Mouse (Mus musculus) left cerebral cortex, adult 8-10 months (tissue): ENCODE data around the gene Syce2. TPM values are rescaled to one million over a fixed set of nuclear protein-coding genes. Genes with fewer than 3 reads are reported as not detected.

ENCODE experiments used
- DNase-seq, 2 experiments: peaks; one replicate each; pipeline ENCODE4 v3.0.0; 2022; ENCODE audit warnings: low spot score in 2 of 2
- microRNA-seq, 2 experiments: library from miRNA; unstranded; fragments of <30 nt; microRNA quantifications; one replicate each; pipeline ENCODE4 v1.2.0; 2022
- total RNA-seq, 4 experiments: library from RNA; stranded (reverse); gene quantifications; 2 replicates each; pipeline ENCODE4 v1.2.4; 2022

Gene Syce2
- total RNA-seq, 4 experiments from 2014 or later = 6.3 to 8.0 (median 6.8) TPM

- no peak for DNase-seq
These were observed 55.6 kb downstream of the Syce2 start for GRCm38 (mm10) chr8:84927513-84927912.

- DNase-seq = no peak
These were observed 56.8 kb downstream of the Syce2 start for GRCm38 (mm10) chr8:84928456-84929306.

GRCm38 (mm10) chr8:84930582-84930981, 58.7 kb downstream of the Syce2 start:
- no peak for DNase-seq

GRCm38 (mm10) chr8:84933767-84934559, 62.1 kb downstream of the Syce2 start:
- peak in 1 of 2 experiments; percentile 68 for DNase-seq

- peak in 1 of 2 experiments; percentile 55 for DNase-seq
These were observed 62.9 kb downstream of the Syce2 start for GRCm38 (mm10) chr8:84934860-84935259.

GRCm38 (mm10) chr8:84935489-84935888, 63.6 kb downstream of the Syce2 start:
- no peak for DNase-seq

GRCm38 (mm10) chr8:84936041-84936961, 64.4 kb downstream of the Syce2 start:
- DNase-seq = no peak

- DNase-seq = peak in 1 of 2 experiments; percentile 50
These were observed 65.1 kb downstream of the Syce2 start, which contains the start of gene Mast1 for GRCm38 (mm10) chr8:84936962-84937546. TSS of gene Mast1 (minus strand) at chr8:84937359.

Small RNA genes within 50 kb of the gene (microRNA-seq; reads per million reads assigned to microRNA genes)
- gene Gm24197 (0 to 0.22 reads per million in 2 experiments), gene Mir7069 (7.9 to 17.7 reads per million in 2 experiments)

Other genes starting within 250 kb of the Syce2 start
- 10 to 100 TPM in 2 of 4 experiments, 1 to 10 TPM in 2; 5.9 to 15.8 (median 8.9) TPM for gene Ier2, start 209.3 kb upstream of the Syce2 start, total RNA-seq
- 100 to 1,000 TPM; 101 to 105 (median 103) TPM for gene Trmt1, start 185.8 kb upstream of the Syce2 start, total RNA-seq
- gene Nacc1, start 184.2 kb upstream of the Syce2 start, total RNA-seq = 10 to 100 TPM; 88.5 to 97.6 (median 93.9) TPM
- gene Lyl1, start 170.7 kb upstream of the Syce2 start, total RNA-seq = 1 to 10 TPM; 2.2 to 4.5 (median 3.4) TPM
- gene G430095P16Rik, start 149.1 kb upstream of the Syce2 start, total RNA-seq = under 1 TPM in 1 of 4 experiments, not detected in 3; 0.55 TPM
- gene Nfix, start 71.8 kb upstream of the Syce2 start, total RNA-seq = 100 to 1,000 TPM; 352 to 438 (median 370) TPM
- gene Dand5, start 49.3 kb upstream of the Syce2 start, total RNA-seq = 1 to 10 TPM; 8.4 to 9.7 (median 8.9) TPM
- 10 to 100 TPM; 23.3 to 28.4 (median 24.7) TPM for gene Gadd45gip1, start 40.6 kb upstream of the Syce2 start, total RNA-seq
- 10 to 100 TPM; 72.4 to 90.1 (median 79.4) TPM for gene Rad23a, start 31.4 kb upstream of the Syce2 start, total RNA-seq
- gene Calr, start 25.2 kb upstream of the Syce2 start, total RNA-seq = 100 to 1,000 TPM; 333 to 426 (median 383) TPM
- gene Farsa, start 15.1 kb upstream of the Syce2 start, total RNA-seq = 10 to 100 TPM; 39.6 to 48.5 (median 43.7) TPM
- 10 to 100 TPM; 29.8 to 43.0 (median 36.5) TPM for gene Gcdh, start 21.8 kb downstream of the Syce2 start, total RNA-seq
- not detected for gene Klf1, start 29.8 kb downstream of the Syce2 start, total RNA-seq
- 10 to 100 TPM in 1 of 4 experiments, 1 to 10 TPM in 3; 5.0 to 12.2 (median 7.1) TPM for gene Dnase2a, start 36.4 kb downstream of the Syce2 start, total RNA-seq
- 10 to 100 TPM; 69.1 to 76.7 (median 74.1) TPM for gene Mast1, start 65.2 kb downstream of the Syce2 start, total RNA-seq
- gene Rtbdn, start 74.9 kb downstream of the Syce2 start, total RNA-seq = 1 to 10 TPM; 1.2 to 1.5 (median 1.3) TPM
- 1 to 10 TPM in 1 of 4 experiments, not detected in 3; 1.8 TPM for gene Gm49661, start 97.3 kb downstream of the Syce2 start, total RNA-seq
- 100 to 1,000 TPM; 328 to 384 (median 347) TPM for gene Prdx2, start 97.5 kb downstream of the Syce2 start, total RNA-seq
- gene Rnaseh2a, start 97.7 kb downstream of the Syce2 start, total RNA-seq = 10 to 100 TPM; 45.9 to 60.0 (median 49.6) TPM
- 10 to 100 TPM; 39.3 to 88.9 (median 65.7) TPM for gene Junb, start 106.6 kb downstream of the Syce2 start, total RNA-seq
- gene Hook2, start 118.5 kb downstream of the Syce2 start, total RNA-seq = 10 to 100 TPM in 2 of 4 experiments, 1 to 10 TPM in 2; 9.0 to 13.0 (median 10.3) TPM
- not detected for gene Best2, start 142.4 kb downstream of the Syce2 start, total RNA-seq
- gene Asna1, start 153.2 kb downstream of the Syce2 start, total RNA-seq = 100 to 1,000 TPM; 126 to 130 (median 127) TPM
- 100 to 1,000 TPM; 100 to 127 (median 115) TPM for gene Trir, start 154.7 kb downstream of the Syce2 start, total RNA-seq
- gene Tnpo2, start 164.8 kb downstream of the Syce2 start, total RNA-seq = 100 to 1,000 TPM; 134 to 186 (median 156) TPM
- 10 to 100 TPM; 20.1 to 22.0 (median 21.1) TPM for gene Fbxw9, start 187.9 kb downstream of the Syce2 start, total RNA-seq
- gene Gm5741, start 195.9 kb downstream of the Syce2 start, total RNA-seq = not detected
- 10 to 100 TPM; 63.5 to 75.3 (median 64.9) TPM for gene Dhps, start 199.6 kb downstream of the Syce2 start, total RNA-seq
- gene Wdr83os, start 208.6 kb downstream of the Syce2 start, total RNA-seq = 10 to 100 TPM; 51.1 to 64.5 (median 59.6) TPM
- 10 to 100 TPM; 20.0 to 35.2 (median 26.5) TPM for gene Wdr83, start 209.2 kb downstream of the Syce2 start, total RNA-seq
- gene Man2b1, start 211.2 kb downstream of the Syce2 start, total RNA-seq = 10 to 100 TPM; 33.3 to 74.2 (median 49.2) TPM